Mouse (Mus musculus) liver, postnatal 0 days (tissue): ENCODE measurements around the gene Srrm1.

Source experiments
- CTCF ChIP-seq: sonication (generic); IDR thresholded peaks from 2 replicates; pipeline ENCODE4 v1.5.1; 2016; ENCODE audit warnings: antibody characterized with exemption, low read depth
- EP300 ChIP-seq: IDR thresholded peaks from 2 replicates; pipeline ENCODE4 v1.6.1; 2016; ENCODE audit warnings: antibody characterized with exemption, low read depth, mild to moderate bottlenecking

- no peak for TF ChIP-seq CTCF
- TF ChIP-seq EP300, result no peak
Observed at GRCm38 (mm10) chr4:135291199-135291598, 61.9 kb downstream of the Srrm1 start.
